Mouse (Mus musculus) effector memory CD4-positive, alpha-beta T cell, adult 7 months (primary cell): ENCODE measurements around the gene Pcgf2. TPM values are rescaled to one million over a fixed set of nuclear protein-coding genes. Genes with fewer than 3 reads are reported as not detected.

Source experiments
- polyA plus RNA-seq: library from polyadenylated mRNA; unstranded; fragments of 100-300 nt; shearing (Covaris generic); gene quantifications from one replicate; pipeline ENCODE4 v1.2.1, GENCODE M21; 2017

The Pcgf2 gene
- 3.0 TPM for polyA plus RNA-seq

GRCm38 (mm10) chr11:97700003-97700745 lies at the start of gene Pcgf2:
Pcgf2 (minus strand) TSS chr11:97700497.

GRCm38 (mm10) chr11:97744063-97744717 lies 43.9 kb upstream of the Pcgf2 start, which contains the start of gene Pip4k2b:
Pip4k2b (minus strand) TSS chr11:97744704.

GRCm38 (mm10) chr11:97703039-97703826 lies 2.9 kb upstream of the Pcgf2 start, which contains the start of gene Psmb3:
Psmb3 (plus strand) TSS chr11:97703399.

GRCm38 (mm10) chr11:97685613-97686321 lies 14.5 kb downstream of the Pcgf2 start, which contains the start of gene Cisd3:
Cisd3 (plus strand) TSS chr11:97685826.

GRCm38 (mm10) chr11:97662893-97663527 lies 37.3 kb downstream of the Pcgf2 start, which contains the start of gene Mllt6:
Mllt6 (plus strand) TSS chr11:97663414.

Other genes with a start within 250 kb of the Pcgf2 start
- gene 4933428G20Rik, start 200.2 kb downstream of the Pcgf2 start, polyA plus RNA-seq = not detected
- not detected for gene Srcin1, start 124.3 kb downstream of the Pcgf2 start, polyA plus RNA-seq
- gene Epop, start 70.8 kb downstream of the Pcgf2 start, polyA plus RNA-seq = 17.6 TPM
- 4.9 TPM for gene Mllt6, start 37.1 kb downstream of the Pcgf2 start, polyA plus RNA-seq
- 53.1 TPM for gene Cisd3, start 14.7 kb downstream of the Pcgf2 start, polyA plus RNA-seq
- gene Psmb3, start 2.9 kb upstream of the Pcgf2 start, polyA plus RNA-seq = 303 TPM
- gene Pip4k2b, start 44.2 kb upstream of the Pcgf2 start, polyA plus RNA-seq = 1.9 TPM
- gene Cwc25, start 66.1 kb upstream of the Pcgf2 start, polyA plus RNA-seq = 66.2 TPM
- gene 1700001P01Rik, start 75.4 kb upstream of the Pcgf2 start, polyA plus RNA-seq = not detected
- 463 TPM for gene Rpl23, start 81.9 kb upstream of the Pcgf2 start, polyA plus RNA-seq
- gene Lasp1, start 98.5 kb upstream of the Pcgf2 start, polyA plus RNA-seq = 124 TPM
- gene B230217C12Rik, start 140.3 kb upstream of the Pcgf2 start, polyA plus RNA-seq = 1.3 TPM
- 0.59 TPM for gene Fbxo47, start 183.7 kb upstream of the Pcgf2 start, polyA plus RNA-seq